Mouse (Mus musculus): ENCODE data around the gene Abhd4. TPM values are rescaled to one million over a fixed set of nuclear protein-coding genes. Genes with fewer than 3 reads are reported as not detected.

Abhd4 gene
- total and polyA plus RNA-seq, 2 experiments, result 22.1 to 38.4 TPM

DNA sequence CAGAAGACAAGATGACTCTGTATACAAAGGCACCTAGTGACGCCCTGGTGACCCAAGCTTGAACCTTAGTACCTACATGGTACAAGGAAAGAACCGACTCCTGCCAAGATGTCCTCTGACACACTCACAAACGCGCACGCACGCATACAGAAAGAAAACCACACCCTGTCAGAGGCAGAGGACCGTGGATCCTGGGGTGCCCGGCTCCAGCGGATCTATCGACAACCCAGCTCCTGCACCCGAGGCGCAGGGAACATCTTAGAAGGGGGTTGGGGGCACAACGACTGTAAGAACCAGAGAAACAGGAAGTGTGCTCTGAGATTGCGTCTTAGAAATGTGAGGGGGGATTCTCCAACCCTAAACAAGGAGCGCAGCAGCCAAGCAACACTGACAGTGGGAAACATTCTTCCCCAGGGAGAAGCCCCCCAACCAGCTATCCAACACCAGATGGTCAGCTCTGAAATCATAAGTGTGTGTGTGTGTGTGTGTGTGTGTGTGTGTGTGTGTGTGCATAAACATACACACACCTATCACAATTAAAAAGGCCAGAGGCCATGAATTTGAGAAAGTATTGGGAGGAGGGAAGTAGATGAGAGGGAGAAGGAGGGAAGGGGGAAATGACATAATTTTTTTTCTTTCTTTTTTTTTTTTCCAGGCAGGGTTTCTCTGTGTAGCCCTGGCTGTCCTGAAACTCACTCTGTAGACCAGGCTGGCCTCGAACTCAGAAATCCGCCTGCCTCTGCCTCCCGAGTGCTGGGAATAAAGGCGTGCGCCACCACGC, 22.6 kb upstream of the Abhd4 start:
- H3K27ac ChIP-seq (replicated peaks; ENCODE audit: insufficient read depth, low read depth, low read length), result no peak overlapping the region
- 80% methylated on average over 21 of the region's 21 CpGs for WGBS
- DNase-seq (ENCODE audit: extremely low read depth, low read depth, low spot score), result no peak
- no peak overlapping the region for H3K4me3 ChIP-seq (ENCODE audit: insufficient read depth, low read depth, low read length)
- TF ChIP-seq CTCF (IDR thresholded peaks at IDR 0.05; ENCODE audit: low read depth, low read length) (no peak), POLR2A (IDR thresholded peaks at IDR 0.05; ENCODE audit: extremely low read depth, insufficient read depth, low read length) (no peak)
- H3K36me3 ChIP-seq (ENCODE audit: control insufficient read depth, insufficient read depth, low read length), result peaks cover 3% of the 10 kb centered on the region; the same call in 1 of the 2 replicates
- H3K9ac ChIP-seq (ENCODE audit: low read depth, low read length), result no peak overlapping the region
- no peaks in the 10 kb centered on the region for H3K27me3 ChIP-seq (ENCODE audit: control insufficient read depth, insufficient read depth, low read length)
- H3K79me2 ChIP-seq (ENCODE audit: control insufficient read depth, insufficient read depth, low read length), result no peaks in the 10 kb centered on the region
- H3K4me1 ChIP-seq (ENCODE audit: control insufficient read depth, insufficient read depth, low read length), result peaks cover 3% of the 10 kb centered on the region; the same call in 1 of the 2 replicates

GRCm38 (mm10) chr14:54232143-54232542, 21.8 kb upstream of the Abhd4 start:
- no peak overlapping the region for H3K9ac ChIP-seq (ENCODE audit: low read depth, low read length)
- WGBS, result 22% methylated on average over 9 of the region's 9 CpGs
- peaks cover 3% of the 10 kb centered on the region; the same call in 1 of the 2 replicates for H3K4me1 ChIP-seq (ENCODE audit: control insufficient read depth, insufficient read depth, low read length)
- TF ChIP-seq CTCF (IDR thresholded peaks at IDR 0.05; ENCODE audit: low read depth, low read length), result no peak
- no peak for TF ChIP-seq POLR2A (IDR thresholded peaks at IDR 0.05; ENCODE audit: extremely low read depth, insufficient read depth, low read length)
- no peaks in the 10 kb centered on the region for H3K27me3 ChIP-seq (ENCODE audit: control insufficient read depth, insufficient read depth, low read length)
- no peak overlapping the region for H3K4me3 ChIP-seq (ENCODE audit: insufficient read depth, low read depth, low read length)
- DNase-seq (ENCODE audit: extremely low read depth, low read depth, low spot score), result no peak
- no peaks in the 10 kb centered on the region for H3K79me2 ChIP-seq (ENCODE audit: control insufficient read depth, insufficient read depth, low read length)
- H3K27ac ChIP-seq (replicated peaks; ENCODE audit: insufficient read depth, low read depth, low read length), result no peak overlapping the region
- peaks cover 3% of the 10 kb centered on the region; the same call in 1 of the 2 replicates for H3K36me3 ChIP-seq (ENCODE audit: control insufficient read depth, insufficient read depth, low read length)

GRCm38 (mm10) chr14:54232811-54233558, 21.0 kb upstream of the Abhd4 start:
- peak; percentile 22 for DNase-seq (ENCODE audit: extremely low read depth, low read depth, low spot score)
- Histone ChIP-seq H3K4me3 (ENCODE audit: insufficient read depth, low read depth, low read length) (no peak overlapping the region), H3K4me1 (ENCODE audit: control insufficient read depth, insufficient read depth, low read length) (no peaks in the 10 kb centered on the region), H3K9ac (ENCODE audit: low read depth, low read length) (no peak overlapping the region), H3K27me3 (ENCODE audit: control insufficient read depth, insufficient read depth, low read length) (no peaks in the 10 kb centered on the region), H3K27ac (replicated peaks; ENCODE audit: insufficient read depth, low read depth, low read length) (0 out of 2 replicates have a peak overlapping the region, but pooled peaks have one; percentile 4), H3K36me3 (ENCODE audit: control insufficient read depth, insufficient read depth, low read length) (peaks cover 3% of the 10 kb centered on the region; the same call in 1 of the 2 replicates), H3K79me2 (ENCODE audit: control insufficient read depth, insufficient read depth, low read length) (no peaks in the 10 kb centered on the region)
- no peak for TF ChIP-seq CTCF (IDR thresholded peaks at IDR 0.05; ENCODE audit: low read depth, low read length)
- 17% methylated on average over 9 of the region's 9 CpGs for WGBS

GRCm38 (mm10) chr14:54233559-54234143, 20.3 kb upstream of the Abhd4 start:
- Histone ChIP-seq H3K9ac (ENCODE audit: low read depth, low read length) (no peak overlapping the region), H3K27me3 (ENCODE audit: control insufficient read depth, insufficient read depth, low read length) (no peaks in the 10 kb centered on the region), H3K36me3 (ENCODE audit: control insufficient read depth, insufficient read depth, low read length) (peaks cover 3% of the 10 kb centered on the region; the same call in 1 of the 2 replicates), H3K79me2 (ENCODE audit: control insufficient read depth, insufficient read depth, low read length) (no peaks in the 10 kb centered on the region; the same call in 1 of the 2 replicates), H3K4me1 (ENCODE audit: control insufficient read depth, insufficient read depth, low read length) (no peaks in the 10 kb centered on the region), H3K4me3 (ENCODE audit: insufficient read depth, low read depth, low read length) (no peak overlapping the region), H3K27ac (replicated peaks; ENCODE audit: insufficient read depth, low read depth, low read length) (no peak overlapping the region)
- WGBS, result 69% methylated on average over 16 of the region's 16 CpGs
- TF ChIP-seq CTCF (IDR thresholded peaks at IDR 0.05; ENCODE audit: low read depth, low read length) (no peak), POLR2A (IDR thresholded peaks at IDR 0.05; ENCODE audit: extremely low read depth, insufficient read depth, low read length) (no peak)
- DNase-seq (ENCODE audit: extremely low read depth, low read depth, low spot score), result no peak

DNA sequence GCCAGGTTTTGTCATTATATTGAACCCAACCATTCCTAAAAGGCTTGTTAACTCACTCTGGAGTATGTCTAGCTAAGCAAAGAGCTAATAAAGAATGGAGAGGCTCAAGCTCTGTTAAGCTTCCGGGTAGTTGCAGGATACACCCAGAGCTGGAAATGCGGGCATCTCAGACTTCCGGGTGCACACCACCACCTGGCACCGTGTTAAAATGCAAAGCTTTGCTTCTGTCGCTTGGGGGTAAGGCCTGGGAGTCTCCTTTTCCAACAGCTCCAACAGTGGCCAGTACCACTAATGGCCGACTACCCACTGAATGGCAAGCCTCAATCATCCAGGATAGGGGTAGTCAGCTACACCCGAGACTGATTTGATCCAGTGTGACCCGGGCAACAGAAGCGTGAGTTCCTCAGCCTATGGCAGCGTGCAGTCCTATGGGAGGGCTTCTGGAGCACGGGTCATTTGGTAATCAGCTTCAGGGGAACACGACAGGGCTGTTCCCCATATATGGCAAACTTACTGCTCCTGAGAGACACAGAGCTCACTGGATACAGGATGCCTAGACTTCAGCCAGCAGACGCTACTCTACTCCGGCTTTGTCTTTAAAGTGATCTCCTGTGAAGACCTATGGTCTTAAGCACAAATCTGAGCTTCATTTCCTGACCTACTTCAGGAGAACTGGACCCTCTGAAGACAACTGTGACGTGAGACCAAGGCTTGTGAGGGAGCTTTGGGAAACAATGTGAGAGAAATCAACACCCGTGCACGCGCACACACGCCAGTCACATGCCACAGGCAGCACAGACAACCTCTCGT, 19.6 kb upstream of the Abhd4 start:
- Histone ChIP-seq H3K9ac (ENCODE audit: low read depth, low read length) (no peak overlapping the region), H3K4me1 (ENCODE audit: control insufficient read depth, insufficient read depth, low read length) (no peaks in the 10 kb centered on the region), H3K27ac (replicated peaks; ENCODE audit: insufficient read depth, low read depth, low read length) (no peak overlapping the region), H3K36me3 (ENCODE audit: control insufficient read depth, insufficient read depth, low read length) (peaks cover 3% of the 10 kb centered on the region; the same call in 1 of the 2 replicates), H3K27me3 (ENCODE audit: control insufficient read depth, insufficient read depth, low read length) (no peaks in the 10 kb centered on the region), H3K79me2 (ENCODE audit: control insufficient read depth, insufficient read depth, low read length) (peaks cover 3% of the 10 kb centered on the region; the same call in 1 of the 2 replicates), H3K4me3 (ENCODE audit: insufficient read depth, low read depth, low read length) (no peak overlapping the region)
- TF ChIP-seq CTCF (IDR thresholded peaks at IDR 0.05; ENCODE audit: low read depth, low read length) (no peak), POLR2A (IDR thresholded peaks at IDR 0.05; ENCODE audit: extremely low read depth, insufficient read depth, low read length) (no peak)
- WGBS, result 89% methylated on average over 20 of the region's 20 CpGs
- DNase-seq (ENCODE audit: extremely low read depth, low read depth, low spot score), result no peak
